In genomic region chr8:22136462-22136861, GRCm38 (mm10) we compare ENCODE assay signal across 13 mouse cellular contexts. TPM values are rescaled to one million over a fixed set of nuclear protein-coding genes. Genes with fewer than 3 reads are reported as not detected.
DNase-seq lines count a peak whose midpoint lies in the region; ATAC-seq and TF ChIP-seq lines count a peak whose summit lies in the region.
"Not testable (repeated sequence)": the region's sequence is repeated elsewhere in the genome, so short reads cannot be mapped to it uniquely, and the experiment has no call there.
"Had no signal": no experiment of that assay in that cellular context is flagged by ENCODE, and none has a peak within 500 bp of the region (broad histone marks: within the 10 kb centered on the region; RNA-seq: fewer than 3 reads in every experiment).

No protein-coding gene starts in this region.

- not testable (repeated sequence) for H3K27me3 ChIP-seq in forebrain, postnatal 0 days (ENCODE audit: insufficient read depth, low read length); small intestine, adult 2 months (ENCODE audit: control insufficient read depth, insufficient read depth, low read length)

- intact Hi-C loops in heart, postnatal 14 days (cut with DNase I): not testable (repeated sequence)

- peak; percentile 56 for ATAC-seq in forebrain, postnatal 0 days

- not testable (repeated sequence) for H3K4me2 ChIP-seq in forebrain, postnatal 0 days (ENCODE audit: low read depth)

- TF ChIP-seq CTCF in forebrain, postnatal 0 days (IDR thresholded peaks at IDR 0.05; ENCODE audit: low read depth); small intestine, adult 2 months (IDR thresholded peaks at IDR 0.05; ENCODE audit: extremely low read depth, insufficient read length, insufficient replicate concordance, low read depth, low read length): not testable (repeated sequence)

- H3K9ac ChIP-seq in forebrain, postnatal 0 days: not testable (repeated sequence)

- H3K36me3 ChIP-seq in forebrain, postnatal 0 days (ENCODE audit: insufficient read depth); small intestine, adult 2 months (ENCODE audit: control insufficient read depth, insufficient read depth, low read length): not testable (repeated sequence)

- not testable (repeated sequence) for H3K4me3 ChIP-seq in forebrain, postnatal 0 days (ENCODE audit: low read depth, low read length); small intestine, adult 2 months (ENCODE audit: low read depth, low read length)

- DNase-seq in cerebellum, adult 8-10 months: peak; percentile 28
- DNase-seq in forebrain, postnatal 0 days: not testable (repeated sequence)
- peak; percentile 55 to 67 for DNase-seq in heart, adult 18-20 months
- DNase-seq in heart, postnatal 14 days: peak; percentile 29 to 43
- DNase-seq in kidney, postnatal 14 days: peak; percentile 7
- peak; percentile 18 for DNase-seq in lung, postnatal 10 days

- H3K4me1 ChIP-seq in forebrain, postnatal 0 days (ENCODE audit: insufficient read depth); small intestine, adult 2 months (ENCODE audit: control insufficient read depth, insufficient read depth, insufficient read length, low read length): not testable (repeated sequence)

- not testable (repeated sequence) for H3K9me3 ChIP-seq in forebrain, postnatal 0 days (ENCODE audit: low read length)

- H3K27ac ChIP-seq in forebrain, postnatal 0 days (ENCODE audit: low read depth, low read length): not testable (repeated sequence)
- peak overlapping the region; percentile 58; the same call in 1 of the 2 replicates for H3K27ac ChIP-seq in small intestine, adult 2 months (ENCODE audit: insufficient read depth, low read depth, low read length)

- not testable (repeated sequence) for TF ChIP-seq POLR2A in small intestine, adult 2 months (IDR thresholded peaks at IDR 0.05; ENCODE audit: low read depth, low read length)

- WGBS in forebrain, postnatal 0 days: 74% methylated on average over 9 of the region's 9 CpGs
- WGBS in small intestine, adult 2 months: 30% methylated on average over 9 of the region's 9 CpGs

RNA-seq across cellular contexts. Expression of gene Nek5, which starts 11.6 kb away (rescaled TPM):
- 0.77 and 3.5 TPM in 2 replicates for total RNA-seq in forebrain, postnatal 0 days (2014; rRNA removed)
- 0.92 and 1.2 TPM in 2 replicates for polyA plus RNA-seq in forebrain, postnatal 0 days (2015; fragmentation: Nextera tagmentation; extraction: Ambion mirVana)
- total RNA-seq in heart, adult 18-20 months (2021): under 1 TPM in 1 of 2 experiments, not detected in 1; 0.33 TPM
- under 1 TPM in 1 of 2 experiments, not detected in 1; 0.29 TPM for total RNA-seq in heart, postnatal 14 days (2021)
- not detected in 2 replicates for polyA plus RNA-seq in small intestine, adult 2 months (2012; rRNA removed)
- total RNA-seq: left cerebral cortex, adult 18-20 months had no signal
- polyA plus RNA-seq: embryonic facial prominence, embryonic 13.5 days; forebrain, embryonic 10.5 days; G1E; kidney, embryonic 14.5 days; myocyte had no signal

RNA-seq across cellular contexts. Expression of gene Nek3, which starts 29.8 kb away (rescaled TPM):
- total RNA-seq in forebrain, postnatal 0 days (2014; rRNA removed): 4.6 and 7.1 TPM in 2 replicates
- 4.3 and 5.9 TPM in 2 replicates for polyA plus RNA-seq in forebrain, postnatal 0 days (2015; fragmentation: Nextera tagmentation; extraction: Ambion mirVana)
- total RNA-seq in heart, adult 18-20 months (2021): 1 to 10 TPM; 1.9 to 2.2 TPM
- total RNA-seq in heart, postnatal 14 days (2021): 1 to 10 TPM; 1.9 to 2.2 TPM
- polyA plus RNA-seq in small intestine, adult 2 months (2012; rRNA removed): 1.6 and 3.2 TPM in 2 replicates

RNA-seq across cellular contexts. Expression of gene Ckap2, which starts 49.2 kb away (rescaled TPM):
- 7.5 and 8.8 TPM in 2 replicates for total RNA-seq in forebrain, postnatal 0 days (2014; rRNA removed)
- polyA plus RNA-seq in forebrain, postnatal 0 days (2015; fragmentation: Nextera tagmentation; extraction: Ambion mirVana): 6.8 and 8.0 TPM in 2 replicates
- under 1 TPM; 0.13 to 0.74 TPM for total RNA-seq in heart, adult 18-20 months (2021)
- total RNA-seq in heart, postnatal 14 days (2021): 1 to 10 TPM; 4.4 to 5.8 TPM
- polyA plus RNA-seq in small intestine, adult 2 months (2012; rRNA removed): 1.0 and 2.1 TPM in 2 replicates

RNA-seq across cellular contexts. Expression of gene Vps36, which starts 56.1 kb away (rescaled TPM):
- total RNA-seq in forebrain, postnatal 0 days (2014; rRNA removed): 38.3 and 42.9 TPM in 2 replicates
- polyA plus RNA-seq in forebrain, postnatal 0 days (2015; fragmentation: Nextera tagmentation; extraction: Ambion mirVana): 24.6 and 36.7 TPM in 2 replicates
- total RNA-seq in heart, adult 18-20 months (2021): 10 to 100 TPM; 26.7 to 29.0 TPM
- 10 to 100 TPM; 27.6 to 28.9 TPM for total RNA-seq in heart, postnatal 14 days (2021)
- 3.0 and 6.5 TPM in 2 replicates for polyA plus RNA-seq in small intestine, adult 2 months (2012; rRNA removed)
